In the genomic region with DNA sequence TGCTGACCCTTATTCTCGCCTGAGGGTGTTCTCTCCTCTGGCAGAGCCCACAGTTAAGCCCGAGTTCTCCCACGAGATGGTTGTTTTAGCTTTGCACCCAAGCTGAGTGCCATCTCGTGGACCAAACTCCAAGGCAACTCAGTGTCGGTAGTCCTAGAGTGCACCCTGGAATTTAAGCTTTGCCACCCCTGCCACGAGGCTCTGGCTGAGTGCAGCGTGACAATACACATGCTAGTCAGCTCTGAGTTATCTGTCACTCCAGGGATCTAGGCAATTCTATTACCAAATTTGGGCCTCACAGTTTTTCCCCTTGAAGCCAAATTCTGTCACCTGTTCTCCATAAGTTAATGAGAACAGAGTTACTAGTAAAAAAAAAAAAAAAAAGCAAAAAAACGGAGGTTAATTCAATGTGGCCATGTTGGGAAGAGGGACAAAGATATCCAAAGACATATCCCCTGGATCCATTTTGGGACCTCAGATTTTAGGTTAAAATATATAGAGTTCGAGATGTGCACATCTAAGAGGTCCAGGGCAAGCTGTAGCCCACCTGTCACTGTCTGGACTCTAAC, we compare ENCODE assay signal across 8 mouse cellular contexts. TPM values are rescaled to one million over a fixed set of nuclear protein-coding genes. Genes with fewer than 3 reads are reported as not detected.
A peak's percentile ranks its signal among the peaks of the same experiment; 100 is the strongest.
DNase-seq lines count a peak whose midpoint lies in the region; ATAC-seq and TF ChIP-seq lines count a peak whose summit lies in the region.

No protein-coding gene starts in this region.

- ATAC-seq in heart, embryonic 14.5 days (ENCODE audit: insufficient number of reproducible peaks, insufficient read depth, low FRiP score, low read depth): peak; percentile 41; the same call in 1 of the 2 replicates
- ATAC-seq in Patski: peak; percentile 17
- peak; percentile 51 for ATAC-seq in megakaryocyte progenitor cell, adult 5-6 weeks (replicated peaks; ENCODE audit: poor library complexity)

- H3K9me3 ChIP-seq in heart, embryonic 14.5 days (ENCODE audit: control insufficient read depth, low read length): no peaks in the 10 kb centered on the region
- H3K9me3 ChIP-seq in hindbrain, embryonic 10.5 days: no peaks in the 10 kb centered on the region

- H3K27ac ChIP-seq in heart, embryonic 14.5 days (replicated peaks in 1 of 2; ENCODE audit: control insufficient read depth in 1 of 2, insufficient read depth in 1 of 2, low read depth in 2 of 2, low read length in 2 of 2): peak overlapping the region; percentile 94 to 95
- peak overlapping the region; percentile 88 for H3K27ac ChIP-seq in hindbrain, embryonic 10.5 days

- H3K36me3 ChIP-seq in heart, embryonic 14.5 days (ENCODE audit: control insufficient read depth, insufficient read depth, low read length): no peaks in the 10 kb centered on the region
- H3K36me3 ChIP-seq in hindbrain, embryonic 10.5 days: no peaks in the 10 kb centered on the region

- H3K4me3 ChIP-seq in heart, embryonic 14.5 days (ENCODE audit: control insufficient read depth in 1 of 2, insufficient read depth in 1 of 2, low read depth in 1 of 2, low read length in 2 of 2): peak overlapping the region; percentile 72 to 92
- H3K4me3 ChIP-seq in hindbrain, embryonic 10.5 days: peak overlapping the region; percentile 79

- POLR2A ChIA-PET in Patski (lab: Charles Lee): interaction anchor here (1.6 kb wide), 1 partner anchor 11 kb away, joined by 8 read pairs; the partner anchor contains the start of gene Gne

- CTCF ChIA-PET in Patski (lab: Charles Lee): no interaction called here

- 9% methylated on average over 9 of the region's 9 CpGs for WGBS in heart, embryonic 14.5 days
- WGBS in hindbrain, embryonic 10.5 days: 11% methylated on average over 9 of the region's 9 CpGs

- H3K4me1 ChIP-seq in heart, embryonic 14.5 days (ENCODE audit: control insufficient read depth in 2 of 2, insufficient read depth in 2 of 2, low read length in 2 of 2): peaks cover 3 to 28% of the 10 kb centered on the region in 2 experiments
- H3K4me1 ChIP-seq in hindbrain, embryonic 10.5 days (replicated peaks): peaks cover 31% of the 10 kb centered on the region

- TF ChIP-seq CTCF in Patski (IDR thresholded peaks at IDR 0.05): no peak

- in situ Hi-C loops in Patski (cut with MboI; ENCODE audit: low pct_unique_long_range_greater_than_20kb): loop anchor here (5.0 kb wide), 1 partner anchor 44 kb away; no protein-coding TSS in a partner anchor

- no peaks in the 10 kb centered on the region for H3K27me3 ChIP-seq in heart, embryonic 14.5 days (ENCODE audit: control insufficient read depth, insufficient read depth, low read length)
- H3K27me3 ChIP-seq in Patski: no peaks in the 10 kb centered on the region
- no peaks in the 10 kb centered on the region for H3K27me3 ChIP-seq in hindbrain, embryonic 10.5 days (ENCODE audit: insufficient read depth, poor library complexity, severe bottlenecking)

- DNase-seq in heart, adult 11 months: no peak
- DNase-seq in Patski (ENCODE audit: low read depth, low spot score): no peak
- no peak for DNase-seq in hindbrain, embryonic 10.5 days (ENCODE audit: low spot score)
- DNase-seq in ovary, postnatal 10 days (ENCODE audit: low spot score): no peak
- no peak for DNase-seq in layer of hippocampus, adult 9-11 months
- DNase-seq in c-Kit-positive CD71-positive TER-119-positive erythroid progenitor cells, embryonic 14.5 days (ENCODE audit: low spot score): no peak

- H3K4me2 ChIP-seq in heart, embryonic 14.5 days (ENCODE audit: low read length): peak overlapping the region; percentile 86

- H3K9ac ChIP-seq in heart, embryonic 14.5 days (ENCODE audit: low read length): peak overlapping the region; percentile 87

RNA-seq across cellular contexts. Expression of gene Gne, which starts 11.0 kb away (rescaled TPM):
- 31.3 and 31.5 TPM in 2 replicates for polyA plus RNA-seq in heart, embryonic 14.5 days (2014; fragmentation: Nextera tagmentation; extraction: Ambion mirVana)
- 16.8 TPM for polyA plus RNA-seq in Patski (2021)
- 20.0 and 20.1 TPM in 2 replicates for polyA plus RNA-seq in hindbrain, embryonic 10.5 days (2016; fragmentation: Nextera tagmentation; extraction: Ambion mirVana)
- 24.5 and 28.2 TPM in 2 replicates for total RNA-seq in megakaryocyte progenitor cell, adult 5-6 weeks (2015)
- 32.7 and 33.6 TPM in 2 replicates for total RNA-seq in megakaryocyte progenitor cell, adult 5-6 weeks (2017)
